Mouse (Mus musculus) heart, embryonic 12.5 days (tissue): ENCODE results near the gene Pirb. TPM values are rescaled to one million over a fixed set of nuclear protein-coding genes. Genes with fewer than 3 reads are reported as not detected.
"Not testable (repeated sequence)": the region's sequence is repeated elsewhere in the genome, so short reads cannot be mapped to it uniquely, and the experiment has no call there.

Source experiments
- ATAC-seq: fragments of 200-750 bp; cut with Nextera tagmentation; 2 replicates; pipeline ENCODE4 v1.8.0; 2017; ENCODE audit warnings: moderate TSS enrichment, moderate library complexity; ENCODE audit not compliant: insufficient number of reproducible peaks, low FRiP score
- H3K27ac ChIP-seq: fragments of 300-500 bp; sonication (generic); 2 replicates; pipeline ENCODE4 v1.5.1; 2016; ENCODE audit warnings: mild to moderate bottlenecking, moderate library complexity; ENCODE audit not compliant: poor library complexity, severe bottlenecking
- H3K27me3 ChIP-seq: fragments of 300-500 bp; sonication (generic); replicated peaks from 2 replicates; pipeline ENCODE4 v1.6.1; 2016; ENCODE audit warnings: mild to moderate bottlenecking, moderate library complexity
- H3K36me3 ChIP-seq: fragments of 300-500 bp; sonication (generic); 2 replicates; pipeline ENCODE4 v1.6.1; 2016; ENCODE audit warnings: mild to moderate bottlenecking, moderate library complexity
- H3K4me1 ChIP-seq: fragments of 300-500 bp; sonication (generic); replicated peaks from 2 replicates; pipeline ENCODE4 v1.6.1; 2016; ENCODE audit warnings: mild to moderate bottlenecking
- H3K4me2 ChIP-seq: fragments of 300-500 bp; sonication (generic); 2 replicates; pipeline ENCODE4 v1.6.1; 2016; ENCODE audit warnings: mild to moderate bottlenecking, moderate library complexity
- H3K4me3 ChIP-seq: fragments of 300-500 bp; sonication (generic); 2 replicates; pipeline ENCODE4 v1.5.1; 2016; ENCODE audit warnings: mild to moderate bottlenecking
- H3K9ac ChIP-seq: fragments of 300-500 bp; sonication (generic); 2 replicates; pipeline ENCODE4 v1.6.1; 2016; ENCODE audit warnings: mild to moderate bottlenecking, moderate library complexity
- H3K9me3 ChIP-seq: fragments of 300-500 bp; sonication (generic); replicated peaks from 2 replicates; pipeline ENCODE4 v1.6.1; 2016; ENCODE audit warnings: mild to moderate bottlenecking, moderate library complexity
- WGBS: fragments of 180-500 bp; shearing (Covaris S2); methylation state at CpG from one replicate; pipeline ENCODE4 v1.1.7; 2016; 5-methylcytosine and 5-hydroxymethylcytosine counted together
- polyA plus RNA-seq: library from polyadenylated mRNA; unstranded; fragments of >200 nt; fragmentation: Nextera tagmentation; extraction: Ambion mirVana; gene quantifications from 2 replicates; pipeline ENCODE4 v1.2.1, GENCODE M21; 2016

The Pirb gene
- polyA plus RNA-seq, 1 experiment from 2014 or later = 0.04 TPM

DNA sequence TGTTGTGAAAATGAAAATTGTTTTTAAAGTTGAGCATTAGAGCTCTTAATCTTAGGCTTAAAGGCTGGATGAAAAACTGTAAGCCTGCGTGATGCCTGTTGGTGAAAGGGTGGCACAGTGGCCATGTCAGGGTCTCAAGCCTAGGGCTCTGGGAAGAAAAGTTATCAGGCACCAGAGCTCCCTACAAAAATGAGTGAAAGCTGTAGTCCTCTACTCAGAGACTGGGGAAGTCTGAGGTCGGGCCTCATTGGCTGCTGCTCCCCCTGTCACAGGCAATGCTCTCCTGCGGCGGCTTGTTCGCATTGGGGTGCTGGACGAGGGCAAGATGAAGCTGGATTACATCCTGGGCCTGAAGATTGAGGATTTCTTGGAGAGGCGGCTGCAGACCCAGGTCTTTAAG, 14.7 kb downstream of the Pirb start:
- WGBS = 6% methylated on average over 7 of the region's 7 CpGs
- ATAC-seq = not testable (repeated sequence)
- H3K27ac ChIP-seq = peak overlapping the region; percentile 39

DNA sequence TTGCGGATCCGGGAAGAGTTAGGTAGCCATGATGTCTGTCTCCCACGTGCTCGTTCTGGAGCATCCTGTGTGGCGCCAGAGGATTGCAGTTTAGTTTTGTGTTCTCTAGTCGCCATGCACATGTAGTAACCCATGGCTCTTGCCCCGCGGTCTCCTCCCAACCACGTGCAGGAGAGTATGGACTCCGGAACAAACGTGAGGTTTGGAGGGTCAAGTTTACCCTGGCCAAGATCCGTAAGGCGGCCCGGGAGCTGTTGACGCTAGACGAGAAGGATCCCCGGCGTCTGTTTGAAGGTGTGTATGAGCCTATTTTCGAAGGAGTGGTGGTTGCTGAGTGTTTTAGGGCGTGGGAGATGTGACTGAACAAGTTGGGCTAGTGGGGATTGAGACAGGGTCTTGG, 15.7 kb downstream of the Pirb start:
- peaks cover 20% of the 10 kb centered on the region for H3K4me1 ChIP-seq
- H3K36me3 ChIP-seq = peaks cover 55% of the 10 kb centered on the region
- WGBS = under 1% methylated on average over 20 of the region's 20 CpGs
- peak; percentile 54 for ATAC-seq
- peak overlapping the region; percentile 96 for H3K4me2 ChIP-seq
- no peaks in the 10 kb centered on the region for H3K9me3 ChIP-seq
- H3K27ac ChIP-seq = peak overlapping the region; percentile 91
- peak overlapping the region; percentile 96 for H3K4me3 ChIP-seq
- H3K9ac ChIP-seq = peak overlapping the region; percentile 93
- no peaks in the 10 kb centered on the region for H3K27me3 ChIP-seq

More for the DNA sequence above, 14.7 kb downstream of the Pirb start:
- H3K4me2 ChIP-seq = peak overlapping the region; percentile 96
- H3K36me3 ChIP-seq = peaks cover 45% of the 10 kb centered on the region
- peak overlapping the region; percentile 93 for H3K9ac ChIP-seq
- H3K4me3 ChIP-seq = peak overlapping the region; percentile 96
- peaks cover 20% of the 10 kb centered on the region for H3K4me1 ChIP-seq
- H3K27me3 ChIP-seq, H3K9me3 ChIP-seq: not testable (repeated sequence)

DNA sequence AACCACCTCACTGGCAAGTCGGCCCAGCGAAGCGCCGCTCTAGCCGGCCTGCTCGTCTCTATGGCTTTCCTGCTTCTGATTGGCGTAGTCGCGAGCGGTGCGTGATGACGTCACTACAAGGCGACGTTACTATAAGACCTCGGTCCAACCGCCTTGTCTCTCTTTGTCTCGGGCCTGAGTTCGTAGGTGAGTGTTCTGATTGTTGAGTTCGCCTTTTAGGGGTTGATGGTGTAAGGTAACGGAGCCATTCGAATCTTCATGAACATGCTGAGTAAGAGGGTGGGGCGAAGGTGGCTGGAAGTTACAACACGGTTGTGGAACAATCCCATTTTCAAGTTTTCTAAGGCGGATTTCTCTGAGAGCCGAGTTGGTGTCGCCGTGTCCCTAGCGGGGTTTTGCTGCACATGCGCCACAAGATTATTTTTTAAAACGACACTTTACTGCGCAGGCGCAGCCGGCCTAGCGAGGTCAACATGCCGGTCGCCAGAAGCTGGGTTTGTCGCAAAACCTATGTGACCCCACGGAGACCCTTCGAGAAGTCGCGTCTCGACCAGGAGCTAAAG, 16.2 kb downstream of the Pirb start, which contains the start of gene Rps9:
TSS of gene Rps9 (plus strand) at position 115 of the 563 bp plus-strand sequence.
- H3K4me2 ChIP-seq = peak within 1 kb of the TSS; percentile 96
- peak; percentile 97 for ATAC-seq
- peak within 1 kb of the TSS; percentile 96 for H3K4me3 ChIP-seq
- no peaks in the 10 kb centered on the region for H3K9me3 ChIP-seq
- no peaks in the 10 kb centered on the region for H3K27me3 ChIP-seq
- H3K36me3 ChIP-seq = peaks cover 60% of the 10 kb centered on the region
- H3K27ac ChIP-seq = peak within 1 kb of the TSS; percentile 91
- under 1% methylated on average over 42 of the region's 42 CpGs for WGBS
- H3K4me1 ChIP-seq = peaks cover 20% of the 10 kb centered on the region
- peak within 1 kb of the TSS; percentile 93 for H3K9ac ChIP-seq

DNA sequence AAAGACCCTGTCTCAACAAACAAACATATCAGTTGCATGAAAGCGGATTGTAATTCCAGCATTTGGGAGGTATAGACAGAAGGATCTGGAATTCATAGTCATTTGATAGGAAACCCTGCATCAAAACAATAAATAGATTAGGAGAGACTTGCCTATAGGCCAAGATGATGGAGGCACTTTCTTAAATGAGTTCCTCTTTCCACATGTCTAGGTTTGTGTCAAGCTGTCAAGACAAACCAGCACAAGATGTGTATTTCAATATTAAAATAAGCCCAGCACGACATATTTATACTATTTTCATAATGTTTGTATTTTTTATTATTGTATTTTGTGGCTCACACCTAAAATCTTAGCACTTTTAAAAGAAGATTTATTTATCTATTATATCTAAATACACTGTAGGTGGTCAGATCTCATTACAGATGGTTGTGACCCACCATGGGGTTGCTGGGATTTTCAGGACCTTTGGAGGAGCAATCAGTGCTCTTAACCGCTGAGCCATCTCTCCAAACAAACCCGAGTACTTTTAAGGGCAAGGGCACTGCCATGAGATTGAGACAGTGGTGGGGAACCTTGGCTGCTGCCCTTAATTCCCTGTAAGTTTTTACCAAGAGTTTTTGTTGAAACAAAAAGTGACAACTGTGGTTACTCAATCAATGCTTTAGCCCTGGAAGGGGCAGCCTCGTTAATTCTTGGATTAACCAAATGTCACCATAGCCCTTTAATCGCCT, 16.9 kb downstream of the Pirb start:
- Histone ChIP-seq H3K36me3 (peaks cover 67% of the 10 kb centered on the region), H3K4me2 (peak overlapping the region; percentile 96), H3K27me3 (no peaks in the 10 kb centered on the region), H3K9me3 (no peaks in the 10 kb centered on the region), H3K4me3 (peak overlapping the region; percentile 96), H3K9ac (peak overlapping the region; percentile 34), H3K27ac (peak overlapping the region; percentile 91; the same call in 1 of the 2 replicates), H3K4me1 (peaks cover 20% of the 10 kb centered on the region)
- ATAC-seq = peak; percentile 34
- WGBS = 21% methylated on average over 6 of the region's 6 CpGs

DNA sequence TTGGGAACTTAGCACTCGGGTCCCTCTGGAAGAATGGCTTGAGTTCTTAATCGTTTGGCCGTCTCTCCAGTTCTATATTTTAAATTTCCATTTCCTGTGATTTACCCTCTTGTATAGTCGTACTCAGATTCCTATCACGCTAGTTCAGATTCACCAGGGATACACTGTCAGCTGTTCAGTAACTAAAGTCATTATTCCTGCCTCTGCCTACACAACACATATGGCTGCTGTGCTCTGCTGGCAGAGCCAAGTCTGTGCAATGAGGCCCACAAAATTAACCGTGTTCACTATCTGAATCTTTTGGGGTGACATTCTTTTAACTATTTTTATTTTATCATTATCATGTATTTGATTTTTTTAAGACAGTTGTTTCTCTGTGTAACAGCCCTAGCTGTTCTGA, 21.7 kb downstream of the Pirb start:
- no peak for ATAC-seq
- Histone ChIP-seq H3K9ac (no peak overlapping the region), H3K27me3 (no peaks in the 10 kb centered on the region), H3K27ac (no peak overlapping the region), H3K9me3 (no peaks in the 10 kb centered on the region), H3K4me2 (no peak overlapping the region), H3K4me1 (peaks cover 10% of the 10 kb centered on the region; the same call in 1 of the 2 replicates), H3K4me3 (no peak overlapping the region), H3K36me3 (peaks cover 51% of the 10 kb centered on the region)
- WGBS = 87% methylated on average over 6 of the region's 6 CpGs

DNA sequence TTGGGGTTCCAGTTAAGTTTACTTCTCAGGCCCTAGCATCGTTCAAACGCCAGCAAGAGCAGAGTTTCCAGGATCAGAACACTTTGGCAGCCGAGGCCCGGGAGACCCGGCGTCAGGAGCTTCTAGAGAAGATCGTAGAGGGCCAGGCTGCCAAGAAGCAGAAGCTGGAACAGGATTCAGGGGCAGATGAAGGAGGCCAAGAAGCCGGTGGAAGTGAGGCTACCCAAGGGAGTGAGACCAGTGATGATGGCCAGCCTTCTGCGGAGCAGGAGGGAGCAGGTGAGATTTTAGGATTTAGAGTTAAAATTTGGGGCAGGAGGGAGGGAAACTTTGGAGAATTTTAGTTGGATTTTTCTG, 25.3 kb downstream of the Pirb start:
- not testable (repeated sequence) for ATAC-seq, H3K27me3 ChIP-seq, H3K9me3 ChIP-seq
- 6% methylated on average over 9 of the region's 9 CpGs for WGBS
- peaks cover 24% of the 10 kb centered on the region for H3K4me1 ChIP-seq
- H3K27ac ChIP-seq = peak overlapping the region; percentile 95
- H3K9ac ChIP-seq = peak overlapping the region; percentile 88
- H3K4me2 ChIP-seq = peak overlapping the region; percentile 78
- H3K36me3 ChIP-seq = peaks cover 41% of the 10 kb centered on the region
- H3K4me3 ChIP-seq = peak overlapping the region; percentile 73

DNA sequence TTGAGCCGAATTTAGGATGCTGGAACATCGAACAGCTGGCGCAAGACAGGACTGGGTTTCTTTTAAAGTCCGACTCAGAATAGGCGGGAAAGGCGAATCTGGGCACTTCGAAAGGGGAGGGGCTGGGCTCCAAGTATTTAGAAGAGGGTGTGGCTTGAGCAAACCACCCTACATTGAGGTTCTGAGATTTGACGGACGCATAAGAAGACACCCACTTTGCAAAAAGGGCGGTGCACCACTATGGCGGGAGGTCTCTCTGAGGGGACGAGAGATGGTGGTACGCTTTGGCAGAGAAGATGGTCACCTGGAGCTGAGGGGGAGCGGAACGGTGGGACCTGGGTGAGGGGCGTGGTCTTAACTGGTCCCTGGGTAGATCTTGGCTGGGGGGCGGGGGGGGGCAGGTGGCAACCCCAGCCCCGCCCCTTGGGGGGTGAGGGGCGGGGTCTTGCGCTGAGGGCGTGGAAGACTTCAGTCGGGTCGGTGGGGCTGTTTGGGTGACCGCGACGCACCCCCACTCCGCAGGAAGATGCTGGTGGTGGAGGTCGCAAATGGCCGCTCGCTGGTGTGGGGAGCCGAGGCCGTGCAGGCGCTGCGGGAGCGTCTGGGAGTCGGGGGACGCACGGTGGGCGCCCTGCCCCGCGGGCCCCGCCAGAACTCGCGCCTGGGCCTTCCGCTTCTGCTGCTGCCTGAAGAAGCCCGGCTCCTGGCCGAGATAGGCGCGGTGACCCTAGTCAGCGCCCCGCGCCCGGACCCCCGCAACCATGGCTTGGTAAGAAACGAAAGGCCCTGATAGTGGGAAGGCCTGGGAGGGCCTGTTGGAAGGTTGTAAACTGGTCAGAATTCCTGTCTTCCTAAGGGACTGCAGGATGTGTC, 25.9 kb downstream of the Pirb start:
- under 1% methylated on average over 54 of the region's 55 CpGs for WGBS
- H3K9ac ChIP-seq = peak overlapping the region; percentile 88
- peak overlapping the region; percentile 73 for H3K4me3 ChIP-seq
- H3K27ac ChIP-seq = peak overlapping the region; percentile 95
- H3K4me1 ChIP-seq = peaks cover 24% of the 10 kb centered on the region
- H3K4me2 ChIP-seq = peak overlapping the region; percentile 78
- H3K27me3 ChIP-seq = no peaks in the 10 kb centered on the region
- peaks cover 39% of the 10 kb centered on the region for H3K36me3 ChIP-seq
- H3K9me3 ChIP-seq = no peaks in the 10 kb centered on the region
- ATAC-seq = peak; percentile 72

DNA sequence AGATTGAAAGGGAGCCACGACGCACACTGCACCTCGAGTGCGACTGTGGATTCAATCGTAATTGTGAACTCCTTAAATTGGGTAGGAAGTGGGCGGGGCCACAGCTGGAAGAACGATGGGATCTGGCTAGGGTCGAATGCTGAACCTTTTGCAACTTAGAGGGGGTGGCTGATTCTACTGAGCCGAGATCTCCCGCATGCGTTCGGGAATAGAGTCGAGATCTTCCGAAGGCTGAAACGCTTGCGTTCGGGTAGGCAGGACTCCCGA, 26.4 kb downstream of the Pirb start:
- H3K27ac ChIP-seq = peak overlapping the region; percentile 95
- peaks cover 34% of the 10 kb centered on the region for H3K36me3 ChIP-seq
- no peak for ATAC-seq
- H3K4me2 ChIP-seq = peak overlapping the region; percentile 78
- under 1% methylated on average over 18 of the region's 18 CpGs for WGBS
- no peaks in the 10 kb centered on the region for H3K27me3 ChIP-seq
- peak overlapping the region; percentile 88 for H3K9ac ChIP-seq
- no peaks in the 10 kb centered on the region for H3K9me3 ChIP-seq
- peaks cover 24% of the 10 kb centered on the region for H3K4me1 ChIP-seq
- H3K4me3 ChIP-seq = peak overlapping the region; percentile 73

DNA sequence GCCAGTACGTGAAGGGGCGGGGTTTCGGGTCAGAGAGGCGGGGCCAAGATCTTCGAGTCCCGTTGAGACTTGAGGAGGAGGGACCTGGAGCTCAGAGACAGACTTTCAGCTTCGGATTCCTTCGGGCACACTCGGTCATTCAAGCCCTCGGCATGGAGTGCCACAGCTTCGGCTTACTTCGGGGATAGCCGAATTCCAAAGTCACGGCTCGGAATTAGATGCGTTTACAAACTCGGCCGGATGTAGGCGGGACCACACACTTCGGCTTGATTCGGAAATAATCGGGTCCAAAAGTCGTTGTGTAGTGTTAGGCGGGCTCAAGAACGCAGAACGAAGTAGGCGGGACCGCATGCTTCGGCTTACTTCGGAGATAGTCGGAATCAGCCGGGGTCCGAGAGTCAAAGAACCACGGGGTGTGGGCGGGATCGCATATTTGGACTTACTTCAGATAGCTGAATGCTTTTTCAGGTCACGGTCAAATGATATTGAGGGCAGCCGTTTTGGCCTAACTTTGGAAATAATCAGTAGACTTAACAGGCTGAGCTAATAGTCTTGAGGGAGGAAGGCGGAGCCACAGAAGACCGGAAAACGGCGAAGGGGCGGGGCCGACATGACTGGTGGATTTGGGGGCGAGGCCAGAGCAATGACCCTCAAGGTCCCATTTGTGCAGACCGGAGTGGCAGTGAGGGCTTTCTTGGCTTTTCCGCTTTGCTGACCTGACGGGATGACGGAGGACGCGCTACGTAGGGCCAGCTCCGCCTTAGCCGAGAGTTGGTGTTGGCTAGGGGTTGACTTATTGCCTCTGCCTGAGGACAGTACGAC, 27.0 kb downstream of the Pirb start, which contains the start of gene Mboat7:
TSS of gene Mboat7 (minus strand) at position 537 of the 822 bp plus-strand sequence.
- peak within 1 kb of the TSS; percentile 95 for H3K27ac ChIP-seq
- peak within 1 kb of the TSS; percentile 88 for H3K9ac ChIP-seq
- H3K4me3 ChIP-seq = peak within 1 kb of the TSS; percentile 73
- no peaks in the 10 kb centered on the region for H3K27me3 ChIP-seq
- H3K4me2 ChIP-seq = peak within 1 kb of the TSS; percentile 78
- no peaks in the 10 kb centered on the region for H3K9me3 ChIP-seq
- under 1% methylated on average over 55 of the region's 55 CpGs for WGBS
- peaks cover 32% of the 10 kb centered on the region for H3K36me3 ChIP-seq
- H3K4me1 ChIP-seq = peaks cover 24% of the 10 kb centered on the region
- peak; percentile 87 for ATAC-seq

DNA sequence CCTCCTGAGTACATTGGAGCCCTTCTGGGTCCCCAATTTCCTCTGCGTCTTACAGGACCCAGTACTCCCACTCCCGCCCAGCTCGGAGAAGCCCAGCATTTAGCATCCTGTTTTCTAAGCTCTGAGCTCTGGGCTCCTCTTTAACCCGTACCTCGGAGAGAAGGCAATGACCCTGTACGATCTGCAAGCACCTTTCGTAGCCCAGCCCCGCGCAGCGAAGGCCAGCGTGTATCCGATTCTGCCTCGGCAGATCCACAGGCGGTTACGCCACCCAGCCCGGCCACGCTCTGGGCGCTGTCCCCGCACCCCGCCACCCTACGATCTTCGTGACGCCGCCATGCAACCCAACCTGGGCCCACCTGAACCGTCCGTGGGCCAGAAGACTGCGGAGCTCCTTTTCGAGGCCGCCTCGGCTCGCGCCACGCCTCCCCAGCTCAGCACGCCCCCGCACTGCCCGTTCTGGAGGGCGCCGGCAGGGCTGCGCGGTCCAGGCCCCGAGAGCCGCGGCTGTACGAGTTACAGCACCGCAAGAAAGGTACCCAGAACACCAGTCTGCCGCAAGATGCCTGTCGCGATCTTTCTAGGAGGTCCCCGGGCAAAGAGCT, 27.7 kb downstream of the Pirb start, which contains the start of gene Tsen34:
TSS of gene Tsen34 (plus strand) at position 482 of the 605 bp plus-strand sequence.
- Histone ChIP-seq H3K4me1 (peaks cover 24% of the 10 kb centered on the region), H3K27ac (peak within 1 kb of the TSS; percentile 95), H3K9me3 (no peaks in the 10 kb centered on the region), H3K4me3 (peak within 1 kb of the TSS; percentile 73), H3K9ac (peak within 1 kb of the TSS; percentile 88), H3K36me3 (peaks cover 30% of the 10 kb centered on the region), H3K4me2 (peak within 1 kb of the TSS; percentile 78), H3K27me3 (no peaks in the 10 kb centered on the region)
- peak; percentile 58; the same call in 1 of the 2 replicates for ATAC-seq
- under 1% methylated on average over 49 of the region's 49 CpGs for WGBS
